Mouse (Mus musculus): ENCODE results near the gene Gm128. TPM values are rescaled to one million over a fixed set of nuclear protein-coding genes. Genes with fewer than 3 reads are reported as not detected.

Gm128 gene
- polyA plus RNA-seq, 1 experiment from 2014 or later, result 0.37 TPM

DNA sequence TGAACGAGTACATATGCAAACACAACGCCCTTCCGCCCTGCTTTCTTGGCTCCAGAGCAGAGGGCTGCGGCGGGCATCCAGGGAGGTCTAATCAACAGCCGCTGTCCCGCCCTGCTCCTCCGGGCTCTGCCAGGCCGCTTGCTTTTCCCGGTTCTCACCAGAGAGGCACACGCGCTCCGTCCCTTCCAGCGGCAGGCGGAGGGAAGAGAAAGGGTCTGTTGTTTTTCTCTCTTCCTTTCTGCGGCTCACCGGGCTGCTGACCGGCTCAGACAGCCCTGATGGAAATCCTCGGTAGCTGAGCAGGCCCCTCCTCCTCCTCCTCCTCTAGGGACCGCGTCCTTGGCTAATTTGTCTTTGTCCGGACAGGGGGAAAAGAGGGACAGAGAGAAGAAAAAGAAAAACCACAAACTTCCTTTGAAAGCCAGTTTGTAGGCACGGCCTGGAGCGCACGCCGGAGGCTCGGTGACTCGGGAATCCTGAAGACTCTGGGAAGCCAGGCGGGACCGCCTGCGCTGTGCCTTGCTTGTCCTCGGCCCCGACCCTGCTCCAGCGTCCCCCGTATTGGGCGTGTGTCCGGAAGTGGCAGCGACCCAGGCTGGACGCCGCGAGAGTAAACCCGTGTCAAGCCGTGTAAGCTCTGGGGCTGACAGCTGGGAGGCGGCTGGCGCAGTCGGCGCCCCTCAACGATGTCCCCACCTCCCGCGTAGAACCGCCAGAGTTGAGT, 41.6 kb upstream of the Gm128 start:
- Histone ChIP-seq H3K27ac (replicated peaks) (peak overlapping the region; percentile 99), H3K4me1 (peaks cover 33% of the 10 kb centered on the region), H3K9ac (peak overlapping the region; percentile 96), H3K36me3 (peaks cover 10% of the 10 kb centered on the region), H3K4me3 (peak overlapping the region; percentile 86), H3K4me2 (peak overlapping the region; percentile 92), H3K9me3 (no peaks in the 10 kb centered on the region), H3K27me3 (replicated peaks) (no peaks in the 10 kb centered on the region)
- under 1% methylated on average over 48 of the region's 51 CpGs for WGBS
- ATAC-seq (ENCODE audit: extremely low read depth, insufficient number of reproducible peaks, low FRiP score, low TSS enrichment), result peak; percentile 63; the same call in 1 of the 2 replicates

DNA sequence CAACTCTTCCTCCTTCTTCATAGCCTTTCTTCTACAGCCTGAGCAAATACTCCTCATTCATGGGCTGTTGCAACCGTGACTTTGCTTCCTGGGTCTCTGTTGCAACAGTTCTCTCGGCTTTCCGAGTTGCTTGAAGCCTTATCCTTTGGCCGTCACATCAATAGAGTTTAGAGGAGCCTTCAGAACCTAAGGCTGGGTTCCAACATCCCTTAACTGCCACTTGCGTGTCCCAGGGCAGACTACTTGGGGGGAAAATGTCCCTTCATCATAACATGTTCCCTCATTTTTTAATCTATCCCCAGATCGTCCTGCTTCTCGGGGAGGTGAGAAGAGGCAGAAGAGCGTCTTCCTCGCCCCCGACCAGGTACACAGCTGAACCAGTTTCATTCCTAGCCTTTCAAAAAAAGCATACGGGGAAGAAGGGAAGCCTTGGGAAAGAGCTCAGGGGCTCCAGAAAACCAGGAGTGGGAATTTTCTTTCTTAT, 41.0 kb upstream of the Gm128 start:
- Histone ChIP-seq H3K27me3 (replicated peaks) (no peaks in the 10 kb centered on the region), H3K36me3 (peaks cover 4% of the 10 kb centered on the region; the same call in 1 of the 2 replicates), H3K4me1 (peaks cover 35% of the 10 kb centered on the region), H3K9ac (peak overlapping the region; percentile 96), H3K27ac (replicated peaks) (peak overlapping the region; percentile 99), H3K4me2 (peak overlapping the region; percentile 92), H3K9me3 (no peaks in the 10 kb centered on the region), H3K4me3 (peak overlapping the region; percentile 86)
- ATAC-seq (ENCODE audit: extremely low read depth, insufficient number of reproducible peaks, low FRiP score, low TSS enrichment), result no peak
- WGBS, result under 1% methylated on average over 11 of the region's 11 CpGs

DNA sequence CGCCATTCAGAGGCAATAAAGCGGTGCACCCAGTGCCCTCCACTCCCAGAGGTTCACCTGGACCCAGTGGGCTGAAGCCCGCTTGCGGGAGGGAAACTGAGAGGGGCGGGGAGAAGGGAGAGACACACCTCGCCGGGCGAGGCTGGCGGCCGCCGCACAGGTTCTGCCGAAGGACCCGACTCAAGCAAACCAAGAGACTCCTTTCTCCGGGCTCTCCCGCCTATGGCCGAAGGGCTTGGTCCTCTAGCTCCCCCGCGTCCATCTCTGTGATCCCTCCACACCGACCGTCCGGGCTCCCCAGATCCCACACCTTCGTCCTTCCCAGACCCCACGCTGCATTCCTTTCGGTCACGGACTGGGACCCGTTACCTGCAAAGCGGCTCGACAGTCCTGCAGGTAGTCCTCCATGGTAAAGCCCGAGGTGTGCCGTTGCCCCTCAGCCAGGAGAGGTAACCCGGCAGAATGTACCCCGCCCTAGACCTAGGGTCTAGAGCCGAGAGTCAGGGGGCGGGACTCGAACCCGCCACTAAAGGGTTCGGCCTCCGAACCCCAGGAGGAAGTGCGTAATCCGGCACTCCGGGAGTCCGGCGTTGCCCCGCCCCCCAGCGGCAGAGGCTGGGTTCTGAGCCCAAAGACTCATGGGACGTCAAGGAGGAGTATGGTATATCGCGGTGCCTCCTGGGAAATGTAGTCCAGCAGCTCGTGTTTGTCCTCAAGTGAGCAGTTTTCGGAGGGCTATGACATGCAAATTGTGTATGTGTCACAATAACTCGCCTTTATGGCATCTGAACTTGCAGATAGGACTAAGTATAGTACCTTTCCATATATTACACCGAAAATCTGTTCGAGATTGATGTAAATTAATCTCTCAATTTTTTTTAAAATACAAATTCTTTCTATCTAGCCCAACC, 40.1 kb upstream of the Gm128 start, which contains the start of the genes Mindy1 and Prune1:
Gene Mindy1, plus strand, starts transcription at position 130 of the 911 bp plus-strand sequence.
Gene Prune1, minus strand, starts transcription at position 861 of the 911 bp plus-strand sequence.
- WGBS, result under 1% methylated on average over 52 of the region's 53 CpGs
- H3K4me1 ChIP-seq, result peaks cover 44% of the 10 kb centered on the region
- H3K36me3 ChIP-seq, result 0 out of 2 replicates have a peak, but pooled peaks cover 4% of the 10 kb centered on the region
- peak within 1 kb of the TSS; percentile 99 for H3K27ac ChIP-seq (replicated peaks)
- no peaks in the 10 kb centered on the region for H3K9me3 ChIP-seq
- peak within 1 kb of the TSS; percentile 92 for H3K4me2 ChIP-seq
- H3K4me3 ChIP-seq, result peak within 1 kb of the TSS; percentile 86
- H3K9ac ChIP-seq, result peak within 1 kb of the TSS; percentile 96
- ATAC-seq (ENCODE audit: extremely low read depth, insufficient number of reproducible peaks, low FRiP score, low TSS enrichment), result peak; percentile 84
- H3K27me3 ChIP-seq (replicated peaks), result no peaks in the 10 kb centered on the region

DNA sequence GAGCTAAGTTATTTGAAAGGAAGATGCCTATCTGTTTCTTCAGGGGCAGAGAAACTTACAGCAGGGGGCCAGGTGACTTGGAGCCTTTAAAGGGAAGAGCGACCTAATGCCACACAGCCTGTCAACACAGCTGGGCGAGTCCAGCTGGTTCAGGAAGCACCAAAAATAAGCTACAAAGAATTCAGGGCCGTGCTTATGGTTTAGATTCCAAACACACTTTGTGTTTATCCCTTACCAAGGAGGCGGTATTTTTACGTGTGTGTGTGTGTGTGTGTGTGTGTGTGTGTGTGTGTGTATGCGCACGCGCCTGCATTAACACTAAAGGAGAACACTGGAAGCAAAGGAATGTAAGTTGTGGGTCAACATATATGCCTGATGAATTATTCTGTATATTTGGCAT, 39.3 kb upstream of the Gm128 start:
- WGBS, result 14% methylated on average over 8 of the region's 8 CpGs
- H3K4me1 ChIP-seq, result peaks cover 49% of the 10 kb centered on the region
- peaks cover 4% of the 10 kb centered on the region; the same call in 1 of the 2 replicates for H3K36me3 ChIP-seq
- peak overlapping the region; percentile 96 for H3K9ac ChIP-seq
- ATAC-seq (ENCODE audit: extremely low read depth, insufficient number of reproducible peaks, low FRiP score, low TSS enrichment), result no peak
- no peaks in the 10 kb centered on the region for H3K27me3 ChIP-seq (replicated peaks)
- H3K4me2 ChIP-seq, result peak overlapping the region; percentile 92
- peak overlapping the region; percentile 93 for H3K27ac ChIP-seq (replicated peaks)
- no peaks in the 10 kb centered on the region for H3K9me3 ChIP-seq
- H3K4me3 ChIP-seq, result peak overlapping the region; percentile 86

DNA sequence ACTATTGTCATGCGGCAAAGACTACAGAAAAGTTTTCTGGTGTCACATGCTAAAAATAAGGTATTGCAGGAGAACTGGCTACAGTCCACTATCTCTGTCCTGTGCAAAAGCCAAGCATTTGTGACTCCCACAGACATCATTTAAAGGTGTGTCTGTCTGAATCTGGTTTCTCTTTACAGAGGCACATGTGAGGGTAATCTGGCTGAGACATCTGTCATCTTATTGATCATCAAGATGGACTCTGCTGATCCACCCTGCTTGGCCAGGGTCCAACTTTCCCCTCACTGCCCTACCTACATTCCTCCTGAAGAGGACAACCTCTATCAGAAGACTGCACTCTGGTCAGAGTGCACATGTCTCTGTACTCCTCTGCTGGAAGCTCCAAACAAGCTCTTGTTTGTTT, 35.8 kb upstream of the Gm128 start:
- peaks cover 11% of the 10 kb centered on the region; the same call in 1 of the 2 replicates for H3K36me3 ChIP-seq
- H3K9ac ChIP-seq, result no peak overlapping the region
- peak overlapping the region; percentile 49 for H3K27ac ChIP-seq (replicated peaks)
- H3K4me3 ChIP-seq, result no peak overlapping the region
- H3K9me3 ChIP-seq, result no peaks in the 10 kb centered on the region
- no peak overlapping the region for H3K4me2 ChIP-seq
- WGBS, result 54% methylated on average over 1 of the region's 1 CpGs
- H3K4me1 ChIP-seq, result peaks cover 47% of the 10 kb centered on the region
- ATAC-seq (ENCODE audit: extremely low read depth, insufficient number of reproducible peaks, low FRiP score, low TSS enrichment), result no peak
- no peaks in the 10 kb centered on the region for H3K27me3 ChIP-seq (replicated peaks)

DNA sequence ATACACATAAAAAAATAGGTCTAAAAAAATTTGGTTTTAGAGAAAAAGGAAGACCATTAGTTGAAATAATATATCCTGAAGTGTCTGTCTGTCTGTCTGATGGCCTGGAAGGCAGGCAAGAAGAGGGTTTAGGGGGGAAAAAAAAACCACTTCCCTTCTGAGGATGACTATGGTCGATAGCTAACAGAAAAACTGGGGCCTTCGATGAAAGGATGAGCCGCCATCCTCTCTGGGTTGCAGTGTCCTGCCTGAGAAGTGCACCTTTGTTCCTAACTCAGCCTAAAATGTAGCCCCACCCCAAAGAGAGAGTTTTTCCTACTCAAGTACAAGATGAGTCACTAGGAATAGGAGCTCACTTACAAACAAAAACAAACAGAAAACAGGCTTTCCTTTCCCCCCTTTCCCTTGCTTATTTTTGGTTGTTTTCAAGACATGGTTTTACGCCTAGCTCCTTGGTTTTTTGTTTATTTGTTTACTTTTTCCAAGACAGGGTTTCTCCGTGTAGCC, 35.1 kb upstream of the Gm128 start:
- H3K27ac ChIP-seq (replicated peaks), result peak overlapping the region; percentile 49
- no peak for ATAC-seq (ENCODE audit: extremely low read depth, insufficient number of reproducible peaks, low FRiP score, low TSS enrichment)
- no peak overlapping the region for H3K4me3 ChIP-seq
- H3K36me3 ChIP-seq, result peaks cover 11% of the 10 kb centered on the region; the same call in 1 of the 2 replicates
- WGBS, result 73% methylated on average over 5 of the region's 5 CpGs
- 0 out of 2 replicates have a peak overlapping the region, but pooled peaks have one; percentile 1 for H3K9ac ChIP-seq
- peaks cover 46% of the 10 kb centered on the region for H3K4me1 ChIP-seq
- no peak overlapping the region for H3K4me2 ChIP-seq
- H3K9me3 ChIP-seq, result no peaks in the 10 kb centered on the region
- no peaks in the 10 kb centered on the region for H3K27me3 ChIP-seq (replicated peaks)

GRCm38 (mm10) chr3:95275161-95275560, 33.8 kb upstream of the Gm128 start:
- ATAC-seq (ENCODE audit: extremely low read depth, insufficient number of reproducible peaks, low FRiP score, low TSS enrichment), result no peak; the same call in 1 of the 2 replicates
- H3K27ac ChIP-seq (replicated peaks), result 0 out of 2 replicates have a peak overlapping the region, but pooled peaks have one; percentile 12
- no peak overlapping the region for H3K4me2 ChIP-seq

GRCm38 (mm10) chr3:95274453-95274852, 33.1 kb upstream of the Gm128 start:
- no peak overlapping the region for H3K4me2 ChIP-seq
- no peaks in the 10 kb centered on the region for H3K9me3 ChIP-seq
- no peak overlapping the region for H3K4me3 ChIP-seq
- H3K27me3 ChIP-seq (replicated peaks), result no peaks in the 10 kb centered on the region
- H3K27ac ChIP-seq (replicated peaks), result no peak overlapping the region
- 92% methylated on average over 4 of the region's 4 CpGs for whole genome bisulfite sequencing
- H3K4me1 ChIP-seq, result peaks cover 51% of the 10 kb centered on the region
- peaks cover 15% of the 10 kb centered on the region; the same call in 1 of the 2 replicates for H3K36me3 ChIP-seq
- H3K9ac ChIP-seq, result no peak overlapping the region
- no peak for ATAC-seq (ENCODE audit: extremely low read depth, insufficient number of reproducible peaks, low FRiP score, low TSS enrichment)

More at GRCm38 (mm10) chr3:95275161-95275560, 33.8 kb upstream of the Gm128 start:
- Histone ChIP-seq H3K4me1 (peaks cover 44% of the 10 kb centered on the region), H3K4me3 (no peak overlapping the region), H3K9ac (no peak overlapping the region), H3K36me3 (peaks cover 11% of the 10 kb centered on the region; the same call in 1 of the 2 replicates), H3K9me3 (no peaks in the 10 kb centered on the region), H3K27me3 (replicated peaks) (no peaks in the 10 kb centered on the region)
- WGBS, result 57% methylated on average over 6 of the region's 6 CpGs

DNA sequence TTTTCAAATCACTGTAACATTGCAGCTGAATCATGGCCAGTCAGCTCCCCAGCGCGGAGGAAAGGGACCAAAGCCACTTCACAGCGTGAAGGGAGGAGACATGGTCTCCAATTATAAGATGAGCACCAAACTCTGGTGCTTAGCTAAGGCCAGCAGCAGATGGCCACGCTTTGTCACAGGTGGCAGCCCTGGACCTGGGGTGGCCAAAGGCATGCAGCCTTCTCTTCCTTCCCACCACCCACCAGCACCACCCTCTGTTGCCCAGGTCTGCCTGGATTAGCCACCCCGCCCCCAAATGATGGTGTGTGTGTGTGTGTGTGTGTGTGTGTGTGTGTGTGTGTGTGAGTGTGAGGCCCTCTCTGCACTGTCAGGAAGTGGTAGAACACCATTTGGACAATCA, 32.1 kb upstream of the Gm128 start:
- H3K9me3 ChIP-seq, result no peaks in the 10 kb centered on the region
- ATAC-seq (ENCODE audit: extremely low read depth, insufficient number of reproducible peaks, low FRiP score, low TSS enrichment), result no peak
- no peak overlapping the region for H3K4me2 ChIP-seq
- H3K27me3 ChIP-seq (replicated peaks), result no peaks in the 10 kb centered on the region
- no peak overlapping the region for H3K9ac ChIP-seq
- H3K36me3 ChIP-seq, result peaks cover 23% of the 10 kb centered on the region; the same call in 1 of the 2 replicates
- H3K4me1 ChIP-seq, result peaks cover 55% of the 10 kb centered on the region
- H3K27ac ChIP-seq (replicated peaks), result no peak overlapping the region
- H3K4me3 ChIP-seq, result no peak overlapping the region
- WGBS, result 83% methylated on average over 5 of the region's 5 CpGs

DNA sequence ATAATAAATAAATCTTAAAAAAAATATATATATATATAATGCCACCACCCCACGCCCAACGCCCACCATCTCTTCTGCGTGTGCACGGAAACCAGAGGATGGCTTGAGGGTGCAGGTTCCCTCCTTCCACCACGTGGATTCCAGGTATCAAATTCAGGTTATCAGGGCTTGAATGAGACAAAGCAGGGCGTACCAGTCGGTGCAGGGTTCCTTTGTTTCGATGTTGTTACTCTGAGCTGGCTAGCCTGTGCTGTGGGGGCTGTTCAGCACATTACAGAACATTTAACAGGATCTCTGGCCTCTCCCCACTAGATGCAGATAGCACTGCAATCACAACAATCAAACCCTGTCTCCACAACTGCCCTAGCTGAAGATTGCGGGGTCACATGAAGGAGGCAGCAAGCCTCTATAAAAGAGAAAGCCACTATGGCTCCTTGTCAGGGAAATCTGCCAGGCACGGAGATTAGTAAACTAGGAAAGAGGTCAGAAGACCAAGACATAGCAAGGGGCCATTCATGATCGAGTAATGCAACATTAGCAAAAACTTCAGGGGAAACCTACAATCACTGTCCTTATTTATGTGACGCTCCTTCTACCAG, 29.5 kb upstream of the Gm128 start:
- WGBS, result 75% methylated on average over 12 of the region's 12 CpGs

More for the DNA sequence above, 29.5 kb upstream of the Gm128 start:
- Histone ChIP-seq H3K27me3 (replicated peaks) (no peaks in the 10 kb centered on the region), H3K4me1 (peaks cover 35% of the 10 kb centered on the region), H3K27ac (replicated peaks) (no peak overlapping the region), H3K36me3 (peaks cover 45% of the 10 kb centered on the region), H3K4me3 (no peak overlapping the region), H3K4me2 (no peak overlapping the region), H3K9ac (0 out of 2 replicates have a peak overlapping the region, but pooled peaks have one; percentile 34), H3K9me3 (no peaks in the 10 kb centered on the region)
- no peak for ATAC-seq (ENCODE audit: extremely low read depth, insufficient number of reproducible peaks, low FRiP score, low TSS enrichment)

Data from heart, embryonic 13.5 days (tissue).